Mouse (Mus musculus): ENCODE measurements around the gene Shisa8.

GRCm38 (mm10) chr15:82187924-82188323, 24.7 kb downstream of the Shisa8 start:
- TF ChIP-seq CTCF (IDR thresholded peaks at IDR 0.05; ENCODE audit: low read depth) (no peak), EP300 (IDR thresholded peaks at IDR 0.05; ENCODE audit: low read depth) (no peak)

Measured in heart, postnatal 0 days (tissue).